Mouse (Mus musculus) induced T-regulatory cell, adult 2 months (primary cell): ENCODE results near the gene Hs3st2.

Experiments
- DNase-seq: peaks from one replicate; pipeline ENCODE4 v3.0.0-alpha.2; 2012; ENCODE audit warnings: low read depth

Gene Hs3st2

GRCm38 (mm10) chr7:121458075-121458474 lies 66.4 kb downstream of the Hs3st2 start:
- no peak for DNase-seq

DNA sequence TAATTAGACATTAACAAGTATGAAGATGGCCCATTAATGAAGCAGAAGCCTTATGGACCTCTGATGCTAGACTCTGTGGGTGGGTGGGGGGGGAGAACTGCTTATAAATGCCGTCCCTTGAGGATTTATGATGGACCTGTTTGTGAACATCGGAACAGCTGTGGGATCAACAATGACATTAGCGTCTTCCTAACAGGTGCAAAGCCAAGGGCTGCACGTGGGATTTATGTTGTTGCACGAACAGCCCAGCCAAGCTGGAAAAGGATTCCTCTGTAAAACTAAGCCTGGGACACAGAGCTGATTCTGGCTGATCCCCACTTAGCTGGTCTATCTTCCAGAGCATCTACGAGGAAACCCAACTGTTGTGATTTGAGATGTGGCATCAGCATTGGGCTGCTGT lies 69.0 kb downstream of the Hs3st2 start:
- no peak for DNase-seq

DNA sequence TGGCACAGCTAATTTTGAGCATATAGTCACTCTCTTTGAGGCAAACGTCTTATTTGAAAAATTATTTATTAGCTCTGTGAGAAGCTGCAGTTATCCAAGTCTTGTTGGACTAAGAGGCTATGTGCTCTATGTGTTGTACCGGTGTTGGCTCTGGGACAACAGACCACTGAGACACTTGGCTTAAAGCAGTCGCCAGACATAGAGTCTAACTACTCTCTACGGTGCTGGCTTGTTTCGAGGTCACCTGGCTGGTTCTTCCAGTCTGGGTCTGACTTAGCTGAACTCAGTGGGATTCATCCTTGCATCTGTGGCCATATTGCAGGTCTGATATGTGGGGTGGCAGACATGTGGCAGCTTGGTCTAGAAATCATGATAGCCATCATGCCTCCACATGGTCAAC lies 72.8 kb downstream of the Hs3st2 start:
- no peak for DNase-seq

DNA sequence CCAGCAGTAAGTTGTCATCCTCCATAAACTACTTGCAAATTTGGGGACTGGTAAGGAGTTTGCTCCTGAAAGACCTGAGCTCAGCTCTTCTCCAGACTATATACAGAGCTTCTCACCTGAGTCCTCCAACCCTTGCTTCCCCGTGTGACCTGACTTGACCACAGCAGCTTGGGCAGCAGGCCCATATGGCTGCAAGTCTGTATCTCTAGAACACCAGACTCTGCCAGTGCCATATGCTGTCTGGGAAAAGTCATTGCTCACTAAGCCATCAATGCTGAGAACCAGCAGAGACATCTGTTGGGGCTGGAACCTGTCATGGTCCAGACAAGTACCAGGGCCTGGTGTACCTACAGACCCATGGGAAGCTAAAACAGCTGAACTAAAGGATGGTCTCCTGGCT lies 73.5 kb downstream of the Hs3st2 start:
- no peak for DNase-seq

DNA sequence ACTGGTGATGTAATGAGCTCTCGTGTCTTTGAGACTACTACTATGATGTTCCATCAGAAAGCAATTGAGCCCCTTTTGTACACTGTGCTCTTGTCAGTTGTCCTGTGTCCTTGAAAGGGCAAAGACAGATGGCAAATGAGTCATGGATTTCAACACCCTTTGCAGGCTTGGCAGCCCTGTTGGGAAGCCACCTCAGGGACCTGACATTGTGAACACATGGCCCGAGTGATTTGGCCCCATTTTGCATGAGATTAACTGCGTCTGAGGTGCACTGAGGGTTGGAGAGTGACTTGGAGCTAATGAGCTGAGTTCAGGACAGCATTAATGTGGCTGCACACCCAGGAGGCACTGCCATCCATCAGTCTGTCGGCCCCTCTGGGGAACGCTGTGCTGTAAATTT lies 74.7 kb downstream of the Hs3st2 start:
- DNase-seq, result no peak

DNA sequence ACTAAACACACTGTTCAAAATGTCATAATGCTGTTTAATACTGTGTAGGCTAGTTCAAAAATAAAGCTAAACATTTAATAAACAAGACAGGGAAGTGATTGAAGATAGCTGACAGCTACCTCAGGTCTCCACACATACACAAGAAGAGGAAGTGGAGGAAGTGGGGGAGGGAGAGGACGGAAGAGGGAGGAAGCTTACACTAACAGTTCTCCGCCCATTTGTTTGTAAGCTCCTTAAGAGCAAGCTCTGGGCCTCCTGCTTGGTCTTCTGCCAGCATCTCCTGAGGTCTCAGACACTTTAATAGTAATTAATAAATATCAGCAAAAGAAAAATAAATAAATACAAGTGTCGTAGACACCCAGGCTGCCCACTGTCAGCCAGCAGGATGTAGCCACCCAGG lies 77.8 kb downstream of the Hs3st2 start:
- no peak for DNase-seq

GRCm38 (mm10) chr7:121478302-121478701 lies 86.6 kb downstream of the Hs3st2 start:
- no peak for DNase-seq

DNA sequence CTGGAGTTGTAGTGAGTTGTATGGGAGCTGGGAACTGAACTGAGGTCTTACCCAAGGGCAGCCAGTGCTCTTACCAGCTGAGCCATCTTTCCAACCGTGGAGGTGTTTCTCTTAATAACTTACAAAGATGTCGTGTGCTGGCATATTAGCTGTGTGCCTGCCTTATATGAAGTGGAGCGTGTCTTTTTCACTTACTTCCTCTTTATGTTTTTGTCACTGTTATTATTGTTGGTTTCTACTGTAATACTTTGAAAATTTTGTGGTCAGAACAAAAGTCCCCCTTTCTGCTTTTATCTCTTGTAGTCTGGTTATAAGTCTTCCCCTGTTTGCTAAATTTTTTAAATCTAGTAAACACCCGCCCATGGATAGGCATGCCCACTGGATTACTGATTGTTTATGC lies 88.4 kb downstream of the Hs3st2 start:
- DNase-seq, result no peak

- DNase-seq, result no peak
Measured at GRCm38 (mm10) chr7:121484590-121484989, 92.9 kb downstream of the Hs3st2 start.

GRCm38 (mm10) chr7:121485266-121485665 lies 93.6 kb downstream of the Hs3st2 start:
- no peak for DNase-seq

- no peak for DNase-seq
Measured at GRCm38 (mm10) chr7:121487291-121487690, 95.6 kb downstream of the Hs3st2 start.

GRCm38 (mm10) chr7:121489401-121489800 lies 97.7 kb downstream of the Hs3st2 start:
- no peak for DNase-seq

DNA sequence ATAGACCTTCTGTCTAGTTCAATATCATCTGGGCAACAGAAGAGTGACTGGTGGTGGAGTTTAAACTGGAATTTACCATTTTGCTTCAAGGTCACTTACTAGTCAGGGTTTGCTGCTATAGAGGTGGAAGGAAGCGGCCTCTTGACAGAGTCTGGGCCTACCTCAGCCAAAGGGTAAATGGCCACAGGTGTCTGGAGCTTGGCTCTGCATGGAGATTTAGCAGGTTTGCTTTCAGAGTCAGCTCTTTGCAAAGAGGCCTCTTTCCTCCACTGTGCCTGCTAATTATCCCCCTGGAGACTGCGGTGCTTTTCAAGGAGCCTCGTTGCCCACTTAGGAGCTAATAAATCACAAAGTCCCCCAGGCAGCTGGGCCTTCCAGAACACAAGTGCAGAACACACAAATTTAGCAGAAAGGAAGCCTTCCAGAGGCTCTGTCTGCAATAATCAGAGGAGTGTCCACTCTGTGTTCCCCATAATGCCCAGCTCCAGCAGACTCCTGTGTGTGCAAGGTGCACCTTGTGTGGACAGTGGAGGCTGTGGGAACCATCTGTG lies 99.9 kb downstream of the Hs3st2 start:
- no peak for DNase-seq

DNA sequence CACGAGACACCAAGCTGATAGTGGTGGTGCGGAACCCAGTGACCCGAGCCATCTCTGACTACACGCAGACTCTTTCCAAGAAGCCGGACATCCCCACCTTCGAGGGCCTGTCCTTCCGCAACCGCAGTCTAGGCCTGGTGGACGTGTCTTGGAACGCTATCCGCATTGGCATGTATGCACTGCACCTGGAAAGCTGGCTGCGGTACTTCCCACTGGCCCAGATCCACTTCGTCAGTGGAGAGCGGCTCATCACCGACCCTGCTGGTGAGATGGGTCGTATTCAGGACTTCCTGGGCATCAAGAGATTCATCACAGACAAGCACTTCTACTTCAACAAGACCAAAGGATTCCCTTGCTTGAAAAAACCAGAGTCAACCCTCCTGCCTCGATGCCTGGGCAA lies 108.9 kb downstream of the Hs3st2 start:
- DNase-seq, result no peak

DNA sequence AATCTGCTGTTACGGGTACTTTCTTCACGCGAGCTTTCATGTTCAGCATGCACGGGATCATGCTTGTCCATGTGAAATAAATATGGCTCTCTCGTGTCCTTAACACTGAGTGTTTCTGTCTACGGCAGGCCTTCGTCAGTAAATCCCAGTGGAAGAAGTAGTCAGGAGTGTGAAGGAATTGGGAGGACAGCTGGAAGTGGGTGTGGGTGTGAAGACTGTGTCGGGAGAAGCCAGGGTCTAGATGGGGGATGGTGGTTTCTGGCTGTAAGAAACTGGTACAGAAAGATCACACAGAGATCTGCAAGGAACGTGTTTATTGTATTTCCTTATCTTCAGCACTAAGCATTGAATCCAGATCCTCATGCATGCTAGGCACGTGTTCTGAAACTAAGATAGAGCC lies 110.0 kb downstream of the Hs3st2 start:
- no peak for DNase-seq

DNA sequence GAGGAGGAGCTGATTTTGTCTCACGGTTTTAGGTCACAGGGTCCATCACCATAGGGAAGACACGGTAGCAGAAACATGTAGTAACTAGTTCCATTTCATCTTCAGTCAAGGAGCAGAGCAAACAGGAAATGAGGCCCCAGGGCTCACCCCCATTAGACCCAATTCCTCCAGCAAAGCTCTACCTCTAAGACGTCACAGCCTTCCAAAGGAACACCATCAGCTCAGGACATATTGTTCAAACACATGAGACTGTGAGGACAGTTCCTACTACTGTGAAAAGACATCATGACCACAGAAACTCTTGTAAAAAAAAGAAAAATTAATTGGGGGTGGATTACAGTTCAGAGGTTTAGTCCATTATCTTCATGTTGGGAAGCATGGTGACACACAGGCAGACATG lies 125.1 kb downstream of the Hs3st2 start:
- DNase-seq, result no peak

DNA sequence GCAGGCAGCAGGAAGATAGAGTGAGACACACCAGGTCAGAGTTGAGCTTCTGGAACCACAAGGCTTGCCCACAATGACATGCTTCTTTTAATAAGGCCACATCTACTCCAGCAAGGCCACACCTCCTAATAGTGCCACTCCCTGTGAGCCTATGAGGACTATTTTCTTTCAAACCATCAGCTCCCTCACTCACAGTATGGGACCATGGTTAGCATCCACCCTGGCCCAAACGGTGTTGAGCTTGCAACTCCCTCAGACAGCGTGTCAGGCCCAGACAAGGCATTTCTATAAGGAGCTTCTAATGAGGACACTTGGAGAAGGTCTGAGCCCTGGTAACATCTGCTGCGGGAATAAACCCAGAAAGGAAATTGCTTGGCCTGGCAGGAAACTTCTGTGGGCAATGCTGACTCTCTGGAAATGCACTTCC lies 125.5 kb downstream of the Hs3st2 start:
- no peak for DNase-seq

- DNase-seq, result no peak
Measured at GRCm38 (mm10) chr7:121522125-121522524, 130.5 kb downstream of the Hs3st2 start.

DNA sequence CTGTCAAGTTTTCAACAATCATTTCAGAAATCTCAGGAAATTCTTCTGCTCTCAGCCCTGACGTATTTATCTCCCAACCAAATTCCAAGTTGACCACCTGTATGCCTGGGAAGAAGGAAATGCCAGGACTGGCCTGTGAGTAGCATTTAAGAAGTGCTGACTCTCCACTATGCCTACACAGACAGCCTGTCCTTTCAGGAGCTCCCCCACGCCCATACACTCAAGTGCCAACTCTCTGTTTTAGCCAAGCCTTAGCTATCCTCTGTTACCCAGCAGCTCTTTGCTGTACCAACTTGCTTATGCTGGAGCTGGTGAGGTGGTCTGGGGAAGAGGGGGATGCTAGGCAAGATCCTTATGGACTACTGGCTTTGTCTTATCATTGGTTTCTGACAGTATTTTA lies 137.4 kb downstream of the Hs3st2 start:
- DNase-seq, result no peak

GRCm38 (mm10) chr7:121533639-121534038 lies 142.0 kb downstream of the Hs3st2 start:
- DNase-seq, result no peak

- DNase-seq, result no peak
Measured at GRCm38 (mm10) chr7:121534386-121534785, 142.7 kb downstream of the Hs3st2 start.

DNA sequence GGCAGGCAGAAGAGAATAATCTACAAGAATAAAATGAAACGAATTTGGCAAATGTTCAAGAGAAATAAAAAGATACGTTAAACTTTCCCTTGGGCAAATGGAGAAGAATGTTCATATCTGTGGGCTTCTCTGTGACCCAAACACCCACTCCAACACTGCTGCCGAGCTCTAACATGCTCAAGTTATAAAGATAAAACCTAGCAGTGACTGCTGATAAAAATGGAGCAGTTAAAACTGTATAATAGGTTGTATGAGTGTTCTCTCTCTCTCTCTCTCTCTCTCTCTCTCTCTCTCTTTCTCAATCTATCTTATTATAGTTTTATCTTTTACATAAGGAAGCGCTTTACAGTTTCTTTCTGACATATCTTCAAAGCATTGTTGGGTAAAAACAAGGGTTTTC lies 144.3 kb downstream of the Hs3st2 start:
- DNase-seq, result no peak

- no peak for DNase-seq
Measured at GRCm38 (mm10) chr7:121539405-121540275, 148.0 kb downstream of the Hs3st2 start.

- no peak for DNase-seq
Measured at GRCm38 (mm10) chr7:121542458-121542857, 150.8 kb downstream of the Hs3st2 start.
